Mouse (Mus musculus) liver, adult 2 months (tissue): ENCODE results near the gene Prg2. TPM values are rescaled to one million over a fixed set of nuclear protein-coding genes. Genes with fewer than 3 reads are reported as not detected.

Experiments used
- DNase-seq: peaks from one replicate; pipeline ENCODE4 v3.0.0-alpha.2; 2011; ENCODE audit warnings: low read depth, low spot score; ENCODE audit errors: extremely low read depth
- H3K27ac ChIP-seq: fragments of 200-500 bp; replicated peaks from 2 replicates; pipeline ENCODE4 v1.5.1; 2012; ENCODE audit warnings: low read depth, mild to moderate bottlenecking, control low read depth, inconsistent platforms, low read length; ENCODE audit not compliant: insufficient read depth
- H3K27me3 ChIP-seq: fragments of 200-500 bp; 2 replicates; pipeline ENCODE4 v1.6.1; 2012; ENCODE audit warnings: mild to moderate bottlenecking, moderate library complexity, low read length, inconsistent platforms; ENCODE audit not compliant: control insufficient read depth, insufficient read depth
- H3K36me3 ChIP-seq: fragments of 200-500 bp; 2 replicates; pipeline ENCODE4 v1.6.1; 2012; ENCODE audit warnings: low read length, inconsistent platforms; ENCODE audit not compliant: control insufficient read depth, insufficient read depth
- H3K4me1 ChIP-seq: fragments of 200-500 bp; 2 replicates; pipeline ENCODE4 v1.6.1; 2011; ENCODE audit warnings: low read length; ENCODE audit not compliant: control insufficient read depth, insufficient read depth
- H3K4me3 ChIP-seq: fragments of 200-500 bp; 2 replicates; pipeline ENCODE4 v1.5.1; 2011; ENCODE audit warnings: low read depth, mild to moderate bottlenecking, control low read depth, low read length, moderate library complexity; ENCODE audit not compliant: insufficient read depth
- H3K79me2 ChIP-seq: fragments of 200-500 bp; 2 replicates; pipeline ENCODE4 v1.6.1; 2012; ENCODE audit warnings: inconsistent platforms, mild to moderate bottlenecking, low read length, moderate library complexity; ENCODE audit not compliant: control insufficient read depth, insufficient read depth
- H3K9ac ChIP-seq: fragments of 200-500 bp; 2 replicates; pipeline ENCODE4 v1.6.1; 2012; ENCODE audit warnings: low read depth, mild to moderate bottlenecking, control low read depth, inconsistent platforms, low read length
- CTCF ChIP-seq: fragments of 200-500 bp; IDR thresholded peaks from 2 replicates; pipeline ENCODE4 v1.5.1; 2011; ENCODE audit warnings: low read depth, low read length, control low read depth
- POLR2A ChIP-seq: fragments of 200-500 bp; IDR thresholded peaks from 2 replicates; pipeline ENCODE4 v1.6.1; 2011; ENCODE audit warnings: low read length, control low read depth; ENCODE audit not compliant: insufficient read depth; ENCODE audit errors: extremely low read depth
- WGBS: fragments of 180-500 bp; shearing (Covaris S2); methylation state at CpG from one replicate; pipeline ENCODE4 v1.1.7; 2018; 5-methylcytosine and 5-hydroxymethylcytosine counted together
- polyA plus RNA-seq: library from polyadenylated mRNA; depleted of rRNA; stranded (reverse); fragments of >200 nt; gene quantifications from 2 replicates; pipeline ENCODE4 v1.2.3, GENCODE M21; 2012
- total RNA-seq: library from RNA; depleted of rRNA; stranded (reverse); fragments of >200 nt; gene quantifications from 2 replicates; pipeline ENCODE4 v1.2.3, GENCODE M21; 2014

The Prg2 gene
- total and polyA plus RNA-seq, 2 experiments = 0.11 TPM; not detected in 1

DNA sequence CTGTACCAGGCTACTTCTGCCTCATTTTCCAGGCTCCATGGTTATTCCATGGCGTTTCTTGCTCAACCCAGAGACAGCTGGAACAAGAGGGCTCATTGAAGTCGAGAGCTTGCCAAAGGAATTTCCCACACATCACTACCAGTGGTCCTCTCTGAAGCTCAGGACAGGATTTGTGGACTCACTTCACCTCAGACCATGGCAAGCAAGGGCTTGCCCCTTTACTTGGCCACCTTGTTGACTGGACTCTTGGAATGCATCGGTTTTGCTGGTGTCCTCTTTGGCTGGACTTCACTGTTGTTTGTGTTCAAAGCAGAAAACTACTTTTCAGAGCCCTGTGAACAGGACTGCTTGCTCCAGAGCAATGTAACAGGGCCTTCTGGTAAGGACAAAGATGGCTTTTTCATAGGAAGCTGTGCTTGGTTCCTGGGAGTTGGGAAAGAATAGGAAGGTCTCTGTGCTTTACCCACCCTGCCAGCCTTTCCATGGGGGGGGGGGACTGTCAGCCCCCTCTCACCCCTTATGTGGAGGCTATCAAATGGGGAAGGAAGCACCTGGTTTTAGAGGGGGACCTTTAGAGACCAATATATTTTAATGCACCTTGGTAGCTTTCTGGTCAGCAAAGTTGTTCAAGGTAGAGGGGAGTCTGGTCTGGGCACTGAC, 42.6 kb upstream of the Prg2 start:
- 41% methylated on average over 3 of the region's 3 CpGs for WGBS
- no peaks in the 10 kb centered on the region for H3K36me3 ChIP-seq
- TF ChIP-seq POLR2A (no peak), CTCF (no peak)
- peak overlapping the region; percentile 80 for H3K27ac ChIP-seq
- H3K4me1 ChIP-seq = peaks cover 9% of the 10 kb centered on the region
- H3K79me2 ChIP-seq = no peaks in the 10 kb centered on the region; the same call in 1 of the 2 replicates
- H3K4me3 ChIP-seq = peak overlapping the region; percentile 46
- H3K27me3 ChIP-seq = no peaks in the 10 kb centered on the region
- DNase-seq = peak; percentile 48
- peak overlapping the region; percentile 69 for H3K9ac ChIP-seq

DNA sequence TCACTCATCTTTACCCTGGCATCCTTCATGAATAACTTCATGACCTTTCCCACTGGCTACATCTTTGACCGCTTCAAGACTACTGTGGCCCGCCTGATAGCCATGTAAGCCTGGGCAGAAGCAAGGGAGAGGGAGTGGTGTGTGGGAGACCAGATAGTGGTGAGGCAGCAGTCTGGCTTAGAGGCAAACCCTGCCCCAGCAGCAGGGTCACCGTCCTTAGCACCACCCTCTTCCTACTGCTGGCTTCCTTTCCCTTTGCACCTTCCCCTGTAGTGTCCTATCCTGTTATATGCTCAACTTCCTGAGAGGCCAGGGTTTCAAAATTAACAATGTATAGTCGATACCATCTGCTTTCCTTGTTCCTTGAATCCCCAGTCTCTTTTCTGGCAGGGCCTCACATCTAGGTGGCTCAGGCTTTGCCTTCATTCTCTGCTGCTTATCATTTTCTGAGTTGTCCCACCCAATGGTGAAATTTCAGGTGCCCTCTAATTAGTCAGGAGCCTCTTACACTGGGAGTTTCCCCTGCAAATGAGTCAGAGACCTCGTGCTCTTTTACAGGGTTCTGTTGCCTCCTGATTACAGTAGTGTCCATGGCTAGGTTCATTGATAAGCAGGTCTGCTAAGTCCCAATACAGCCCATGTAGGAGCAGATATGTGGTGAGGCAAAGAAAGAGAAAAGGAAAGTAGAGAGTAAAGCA, 41.9 kb upstream of the Prg2 start:
- peak overlapping the region; percentile 69; the same call in 1 of the 2 replicates for H3K9ac ChIP-seq
- H3K79me2 ChIP-seq = no peaks in the 10 kb centered on the region; the same call in 1 of the 2 replicates
- H3K4me3 ChIP-seq = peak overlapping the region; percentile 33
- no peak for DNase-seq
- no peaks in the 10 kb centered on the region for H3K27me3 ChIP-seq
- no peaks in the 10 kb centered on the region for H3K36me3 ChIP-seq
- no peak for TF ChIP-seq CTCF
- 0 out of 2 replicates have a peak, but pooled peaks have one; percentile 32 for TF ChIP-seq POLR2A
- H3K27ac ChIP-seq = peak overlapping the region; percentile 80
- WGBS = 69% methylated on average over 5 of the region's 5 CpGs
- H3K4me1 ChIP-seq = peaks cover 9% of the 10 kb centered on the region

DNA sequence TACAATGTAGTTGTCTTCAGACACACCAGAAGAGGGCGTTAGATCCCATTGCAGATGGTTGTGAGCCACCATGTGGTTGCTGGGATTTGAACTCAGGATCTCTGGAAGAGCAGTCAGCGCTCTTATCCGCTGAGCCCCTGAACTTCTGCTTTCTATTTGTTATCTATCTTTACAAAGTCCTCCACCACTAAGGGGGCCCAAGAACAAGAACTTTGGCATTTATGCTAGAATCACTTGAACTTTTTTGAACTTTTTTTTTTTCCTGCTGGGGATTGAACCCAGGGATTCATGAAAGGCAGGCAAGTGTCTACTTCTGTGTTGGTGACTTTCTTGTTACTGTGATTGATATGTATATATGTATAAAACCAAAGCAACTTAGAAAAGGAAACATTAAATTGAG, 41.0 kb upstream of the Prg2 start:
- no peak for TF ChIP-seq POLR2A
- no peak for TF ChIP-seq CTCF
- no peak for DNase-seq
- Histone ChIP-seq H3K4me1 (peaks cover 4% of the 10 kb centered on the region; the same call in 1 of the 2 replicates), H3K9ac (no peak overlapping the region), H3K36me3 (no peaks in the 10 kb centered on the region), H3K27ac (no peak overlapping the region), H3K4me3 (no peak overlapping the region), H3K27me3 (no peaks in the 10 kb centered on the region), H3K79me2 (no peaks in the 10 kb centered on the region; the same call in 1 of the 2 replicates)
- 84% methylated on average over 3 of the region's 3 CpGs for WGBS

DNA sequence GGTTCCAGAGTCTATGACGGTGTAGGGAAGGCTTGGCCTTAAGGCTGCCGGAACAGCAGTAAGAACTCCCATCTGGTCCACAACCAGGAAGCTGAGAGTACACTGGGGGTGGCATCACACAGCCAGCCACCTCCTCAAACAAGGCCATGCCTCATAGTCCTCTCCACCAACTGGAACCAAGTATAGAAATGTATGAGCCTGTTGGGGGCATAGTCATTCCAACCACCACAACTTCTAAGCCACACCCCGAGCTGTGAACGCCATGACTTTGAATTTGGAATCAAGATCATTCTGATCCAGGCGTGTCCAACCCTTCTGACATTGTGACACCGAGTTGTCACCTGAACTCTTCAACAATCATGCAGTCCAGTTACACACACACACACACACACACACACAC, 40.5 kb upstream of the Prg2 start:
- TF ChIP-seq POLR2A (no peak), CTCF (no peak)

DNA sequence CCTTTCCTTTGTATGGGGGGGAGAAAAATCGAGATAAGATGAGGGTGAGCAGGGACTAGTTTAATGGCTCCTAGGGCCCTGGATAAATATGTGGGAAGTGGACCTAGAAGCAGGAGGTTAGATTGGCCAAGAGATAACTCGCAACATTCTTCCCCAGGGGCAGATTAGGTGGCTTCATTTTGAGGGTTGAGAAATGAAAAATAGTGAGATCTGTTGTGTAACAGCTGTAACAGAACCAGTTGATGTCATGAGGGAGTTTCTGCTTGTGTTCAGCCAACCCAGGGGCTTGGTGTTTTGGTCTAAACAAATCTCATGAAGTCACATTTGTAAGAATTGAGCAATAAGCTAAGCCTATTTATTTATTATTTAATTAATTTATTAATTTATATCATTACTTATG, 38.9 kb upstream of the Prg2 start:
- TF ChIP-seq POLR2A (no peak), CTCF (no peak)
- H3K9ac ChIP-seq = no peak overlapping the region
- peaks cover 6% of the 10 kb centered on the region; the same call in 1 of the 2 replicates for H3K36me3 ChIP-seq
- no peak overlapping the region for H3K4me3 ChIP-seq
- no peaks in the 10 kb centered on the region; the same call in 1 of the 2 replicates for H3K4me1 ChIP-seq
- H3K27me3 ChIP-seq = no peaks in the 10 kb centered on the region
- no peaks in the 10 kb centered on the region; the same call in 1 of the 2 replicates for H3K79me2 ChIP-seq
- no peak overlapping the region for H3K27ac ChIP-seq
- 54% methylated on average over 2 of the region's 2 CpGs for WGBS
- DNase-seq = no peak

More for the DNA sequence above, 40.5 kb upstream of the Prg2 start:
- H3K27me3 ChIP-seq = no peaks in the 10 kb centered on the region
- DNase-seq = no peak
- 85% methylated on average over 6 of the region's 6 CpGs for WGBS
- H3K4me1 ChIP-seq = no peaks in the 10 kb centered on the region
- 0 out of 2 replicates have a peak, but pooled peaks cover 1% of the 10 kb centered on the region for H3K36me3 ChIP-seq
- H3K79me2 ChIP-seq = no peaks in the 10 kb centered on the region; the same call in 1 of the 2 replicates
- H3K9ac ChIP-seq = no peak overlapping the region
- no peak overlapping the region for H3K4me3 ChIP-seq
- H3K27ac ChIP-seq = no peak overlapping the region
